In genomic region chr1:181231821-181232220, GRCm38 (mm10) we compare ENCODE assay signal across 14 mouse cellular contexts. TPM values are rescaled to one million over a fixed set of nuclear protein-coding genes. Genes with fewer than 3 reads are reported as not detected.
DNase-seq lines count a peak whose midpoint lies in the region; ATAC-seq and TF ChIP-seq lines count a peak whose summit lies in the region.
"Had no signal": no experiment of that assay in that cellular context is flagged by ENCODE, and none has a peak within 500 bp of the region (broad histone marks: within the 10 kb centered on the region; RNA-seq: fewer than 3 reads in every experiment).

No protein-coding gene starts in this region.

- no peak for DNase-seq in kidney, postnatal 4 days
- DNase-seq in 3T3-L1 (ENCODE audit: low read depth, low spot score) = peak; percentile 14
- DNase-seq in liver, embryonic 13.5 days = no peak
- DNase-seq in cerebellum, adult 2 months = no peak
- DNase-seq: cerebellum, postnatal 25 days; right cerebral cortex, postnatal 14 days had no signal

- H3K4me2 ChIP-seq in kidney, embryonic 16.5 days (replicated peaks; ENCODE audit: low read depth, low read length) = no peak overlapping the region
- no peak overlapping the region; the same call in 1 of the 2 replicates for H3K4me2 ChIP-seq in liver, embryonic 13.5 days
- H3K4me2 ChIP-seq: embryonic facial prominence, embryonic 15.5 days; limb, embryonic 15.5 days; midbrain, embryonic 12.5 days; neural tube, embryonic 15.5 days had no signal

- H3K27ac ChIP-seq in kidney, embryonic 16.5 days (ENCODE audit: low read length) = peak overlapping the region; percentile 43; the same call in 1 of the 2 replicates
- no peak overlapping the region for H3K27ac ChIP-seq in ES-Bruce4 (ENCODE audit: insufficient read depth, low read length)
- peak overlapping the region; percentile 92 for H3K27ac ChIP-seq in liver, embryonic 13.5 days
- H3K27ac ChIP-seq in cerebellum, adult 2 months (ENCODE audit: insufficient read depth, low read length) = no peak overlapping the region
- H3K27ac ChIP-seq: limb, embryonic 15.5 days; neural tube, embryonic 15.5 days had no signal

- H3K4me1 ChIP-seq in kidney, embryonic 16.5 days (ENCODE audit: insufficient read depth, low read length) = peaks cover 30% of the 10 kb centered on the region
- peaks cover 4% of the 10 kb centered on the region for H3K4me1 ChIP-seq in ES-Bruce4 (ENCODE audit: control insufficient read depth, insufficient read depth, low read length)
- peaks cover 77% of the 10 kb centered on the region for H3K4me1 ChIP-seq in liver, embryonic 13.5 days (replicated peaks)
- H3K4me1 ChIP-seq in cerebellum, adult 2 months (ENCODE audit: control insufficient read depth, insufficient read depth, low read length) = no peaks in the 10 kb centered on the region

- H3K4me3 ChIP-seq in kidney, embryonic 16.5 days (ENCODE audit: low read length) = no peak overlapping the region
- H3K4me3 ChIP-seq in ES-Bruce4 (ENCODE audit: low read depth, low read length) = peak overlapping the region; percentile 33; the same call in 1 of the 2 replicates
- no peak overlapping the region for H3K4me3 ChIP-seq in liver, embryonic 13.5 days (replicated peaks)
- no peak overlapping the region for H3K4me3 ChIP-seq in cerebellum, adult 2 months (replicated peaks; ENCODE audit: insufficient read depth, low read depth, low read length)
- H3K4me3 ChIP-seq: embryonic facial prominence, embryonic 15.5 days; limb, embryonic 15.5 days; midbrain, embryonic 12.5 days; neural tube, embryonic 15.5 days had no signal

- 68% methylated on average over 9 of the region's 9 CpGs for WGBS in kidney, embryonic 16.5 days
- 80% methylated on average over 9 of the region's 9 CpGs for WGBS in liver, embryonic 13.5 days (ENCODE audit: insufficient replicate concordance)
- 77% methylated on average over 9 of the region's 9 CpGs for WGBS in cerebellum, adult 2 months

- H3K36me3 ChIP-seq in kidney, embryonic 16.5 days (ENCODE audit: insufficient read depth, low read length) = no peaks in the 10 kb centered on the region
- no peaks in the 10 kb centered on the region for H3K36me3 ChIP-seq in ES-Bruce4 (ENCODE audit: control insufficient read depth, insufficient read depth, low read length, poor library complexity, severe bottlenecking)
- H3K36me3 ChIP-seq in liver, embryonic 13.5 days = no peaks in the 10 kb centered on the region
- H3K36me3 ChIP-seq: embryonic facial prominence, embryonic 15.5 days; limb, embryonic 15.5 days; midbrain, embryonic 12.5 days; neural tube, embryonic 15.5 days had no signal

- no peak overlapping the region for H3K9ac ChIP-seq in kidney, embryonic 16.5 days (replicated peaks; ENCODE audit: low read length)
- H3K9ac ChIP-seq in ES-Bruce4 (ENCODE audit: low read depth, poor library complexity, severe bottlenecking) = 0 out of 2 replicates have a peak overlapping the region, but pooled peaks have one; percentile 4
- H3K9ac ChIP-seq in liver, embryonic 13.5 days = peak overlapping the region; percentile 68
- H3K9ac ChIP-seq: embryonic facial prominence, embryonic 15.5 days; limb, embryonic 15.5 days; midbrain, embryonic 12.5 days; neural tube, embryonic 15.5 days had no signal

- TF ChIP-seq POLR2A in ES-Bruce4 (IDR thresholded peaks at IDR 0.05; ENCODE audit: insufficient read depth, low read length) = no peak
- no peak for TF ChIP-seq POLR2A in cerebellum, adult 2 months (IDR thresholded peaks at IDR 0.05; ENCODE audit: borderline replicate concordance, insufficient read depth, low read length)

- ATAC-seq in kidney, embryonic 16.5 days (ENCODE audit: low FRiP score, low TSS enrichment) = no peak
- no peak for ATAC-seq in liver, embryonic 13.5 days (ENCODE audit: low read depth)
- no peak for ATAC-seq in activated CD4-positive, CD25-positive, alpha-beta regulatory T cell, adult 4 months
- ATAC-seq: forebrain, embryonic 16.5 days had no signal

- no peak for TF ChIP-seq CTCF in ES-Bruce4 (IDR thresholded peaks at IDR 0.05; ENCODE audit: low read depth, low read length)
- no peak for TF ChIP-seq CTCF in cerebellum, adult 2 months (IDR thresholded peaks at IDR 0.05; ENCODE audit: borderline replicate concordance, insufficient read depth, low read depth, low read length)

- no peaks in the 10 kb centered on the region for H3K27me3 ChIP-seq in kidney, embryonic 16.5 days (ENCODE audit: insufficient read depth, low read length)
- H3K27me3 ChIP-seq in ES-Bruce4 (ENCODE audit: control insufficient read depth, insufficient read depth, low read length, poor library complexity, severe bottlenecking) = no peaks in the 10 kb centered on the region
- no peaks in the 10 kb centered on the region for H3K27me3 ChIP-seq in liver, embryonic 13.5 days
- H3K27me3 ChIP-seq in cerebellum, adult 2 months (ENCODE audit: control insufficient read depth, insufficient read depth, low read length) = no peaks in the 10 kb centered on the region
- H3K27me3 ChIP-seq: embryonic facial prominence, embryonic 15.5 days; limb, embryonic 15.5 days; midbrain, embryonic 12.5 days; neural tube, embryonic 15.5 days had no signal

- no peaks in the 10 kb centered on the region for H3K9me3 ChIP-seq in kidney, embryonic 16.5 days (ENCODE audit: low read length)
- no peaks in the 10 kb centered on the region for H3K9me3 ChIP-seq in ES-Bruce4 (replicated peaks; ENCODE audit: control insufficient read depth, insufficient read depth, low read length, poor library complexity, severe bottlenecking)
- H3K9me3 ChIP-seq in liver, embryonic 13.5 days (replicated peaks) = no peaks in the 10 kb centered on the region
- H3K9me3 ChIP-seq: embryonic facial prominence, embryonic 15.5 days; limb, embryonic 15.5 days; midbrain, embryonic 12.5 days; neural tube, embryonic 15.5 days had no signal

- no peak for TF ChIP-seq EP300 in ES-Bruce4 (IDR thresholded peaks at IDR 0.05; ENCODE audit: insufficient read depth, low read depth, low read length)

RNA-seq across cellular contexts. Expression of gene Wdr26, which starts 20.0 kb away (rescaled TPM):
- 23.1 and 30.4 TPM in 2 replicates for polyA plus RNA-seq in kidney, embryonic 16.5 days (2015; fragmentation: Nextera tagmentation; extraction: Ambion mirVana)
- polyA plus RNA-seq in ES-Bruce4 (2011; ENCODE audit: insufficient read depth, insufficient read length, low read depth, missing spikeins) = 163 and 167 TPM in 2 replicates
- 55.6 and 62.5 TPM in 2 replicates for polyA plus RNA-seq in liver, embryonic 13.5 days (2015; fragmentation: Nextera tagmentation; extraction: Ambion mirVana)
- 10 to 100 TPM; 34.8 to 59.7 TPM for polyA plus RNA-seq in activated CD4-positive, CD25-positive, alpha-beta regulatory T cell, adult 4 months (2017; shearing (Covaris generic))
- polyA plus RNA-seq in cerebellum, adult 2 months (2012; rRNA removed) = 47.0 and 47.8 TPM in 2 replicates

Comparison
In these comparisons a context has a peak if more than half of its experiments do, and no peak if none do; other contexts are left out.
1. H3K27ac ChIP-seq: peak in kidney, embryonic 16.5 days (single experiment) and liver, embryonic 13.5 days (single experiment); none in ES-Bruce4 (single experiment) and cerebellum, adult 2 months (single experiment).